Mouse (Mus musculus) midbrain, embryonic 13.5 days (tissue): Measurements from ENCODE around the gene Ccdc36. TPM values are rescaled to one million over a fixed set of nuclear protein-coding genes. Genes with fewer than 3 reads are reported as not detected.

Experiments
- ATAC-seq: fragments of 200-750 bp; cut with Nextera tagmentation; 2 replicates; pipeline ENCODE4 v1.8.0; 2017; ENCODE audit warnings: mild to moderate bottlenecking, moderate TSS enrichment, moderate library complexity
- H3K27ac ChIP-seq: fragments of 300-500 bp; sonication (generic); 2 replicates; pipeline ENCODE4 v1.5.1; 2015; ENCODE audit warnings: inconsistent platforms, mild to moderate bottlenecking, moderate library complexity
- H3K27me3 ChIP-seq: fragments of 300-500 bp; sonication (generic); 2 replicates; pipeline ENCODE4 v1.6.1; 2015; ENCODE audit warnings: mild to moderate bottlenecking, inconsistent platforms
- H3K36me3 ChIP-seq: fragments of 300-500 bp; sonication (generic); 2 replicates; pipeline ENCODE4 v1.6.1; 2015; ENCODE audit warnings: mild to moderate bottlenecking, inconsistent platforms
- H3K4me1 ChIP-seq: fragments of 300-500 bp; sonication (generic); replicated peaks from 2 replicates; pipeline ENCODE4 v1.6.1; 2015; ENCODE audit warnings: inconsistent platforms
- H3K4me2 ChIP-seq: fragments of 300-500 bp; sonication (generic); replicated peaks from 2 replicates; pipeline ENCODE4 v1.6.1; 2015; ENCODE audit warnings: moderate library complexity, mild to moderate bottlenecking, inconsistent platforms
- H3K4me3 ChIP-seq: fragments of 300-500 bp; sonication (generic); replicated peaks from 2 replicates; pipeline ENCODE4 v1.5.1; 2015; ENCODE audit warnings: mild to moderate bottlenecking, inconsistent platforms
- H3K9ac ChIP-seq: fragments of 300-500 bp; sonication (generic); replicated peaks from 2 replicates; pipeline ENCODE4 v1.6.1; 2015; ENCODE audit warnings: mild to moderate bottlenecking, inconsistent platforms
- H3K9me3 ChIP-seq: fragments of 300-500 bp; sonication (generic); 2 replicates; pipeline ENCODE4 v1.6.1; 2016; ENCODE audit warnings: mild to moderate bottlenecking, inconsistent platforms
- WGBS: fragments of 180-500 bp; shearing (Covaris S2); methylation state at CpG from one replicate; pipeline ENCODE4 v1.1.7; 2015; 5-methylcytosine and 5-hydroxymethylcytosine counted together
- polyA plus RNA-seq: library from polyadenylated mRNA; unstranded; fragments of >200 nt; fragmentation: Nextera tagmentation; extraction: Ambion mirVana; gene quantifications from 2 replicates; pipeline ENCODE4 v1.2.1, GENCODE M21; 2015

Ccdc36 gene
- polyA plus RNA-seq: 1.3 and 1.7 TPM in 2 replicates

- H3K4me3 ChIP-seq: no peak within 1 kb of the TSS
- no peak within 1 kb of the TSS for H3K4me2 ChIP-seq
- ATAC-seq: no peak
- no peaks in the 10 kb centered on the region; the same call in 1 of the 2 replicates for H3K4me1 ChIP-seq
- H3K9ac ChIP-seq: no peak within 1 kb of the TSS
- no peak within 1 kb of the TSS for H3K27ac ChIP-seq
- H3K36me3 ChIP-seq: no peaks in the 10 kb centered on the region
- H3K9me3 ChIP-seq: no peaks in the 10 kb centered on the region
- no peaks in the 10 kb centered on the region for H3K27me3 ChIP-seq
Observed at GRCm38 (mm10) chr9:108428384-108428783, at the start of gene Ccdc36. Ccdc36 (minus strand) TSS chr9:108428484.

- Histone ChIP-seq H3K9me3 (no peaks in the 10 kb centered on the region), H3K4me1 (peaks cover 11% of the 10 kb centered on the region), H3K9ac (no peak overlapping the region), H3K4me3 (no peak overlapping the region), H3K27me3 (no peaks in the 10 kb centered on the region), H3K27ac (no peak overlapping the region), H3K4me2 (no peak overlapping the region), H3K36me3 (no peaks in the 10 kb centered on the region)
- WGBS: 69% methylated on average over 1 of the region's 1 CpGs
- ATAC-seq: no peak
Observed at GRCm38 (mm10) chr9:108474528-108474927, 46.2 kb upstream of the Ccdc36 start.

GRCm38 (mm10) chr9:108469845-108470244 is 41.6 kb upstream of the Ccdc36 start:
- Histone ChIP-seq H3K9ac (no peak overlapping the region), H3K4me3 (no peak overlapping the region), H3K36me3 (peaks cover 29% of the 10 kb centered on the region), H3K27ac (no peak overlapping the region), H3K4me1 (no peaks in the 10 kb centered on the region), H3K4me2 (no peak overlapping the region), H3K9me3 (no peaks in the 10 kb centered on the region), H3K27me3 (no peaks in the 10 kb centered on the region)
- WGBS: 81% methylated on average over 4 of the region's 4 CpGs
- ATAC-seq: no peak

- peaks cover 33% of the 10 kb centered on the region for H3K36me3 ChIP-seq
- H3K27ac ChIP-seq: no peak overlapping the region
- H3K9ac ChIP-seq: no peak overlapping the region
- no peaks in the 10 kb centered on the region for H3K27me3 ChIP-seq
- no peak for ATAC-seq
- H3K4me2 ChIP-seq: no peak overlapping the region
- no peaks in the 10 kb centered on the region for H3K4me1 ChIP-seq
- H3K9me3 ChIP-seq: no peaks in the 10 kb centered on the region
- WGBS: 76% methylated on average over 5 of the region's 5 CpGs
- no peak overlapping the region for H3K4me3 ChIP-seq
Observed at GRCm38 (mm10) chr9:108469430-108469829, 41.1 kb upstream of the Ccdc36 start.

- Histone ChIP-seq H3K4me3 (no peak overlapping the region), H3K27me3 (no peaks in the 10 kb centered on the region), H3K4me1 (peaks cover 13% of the 10 kb centered on the region), H3K36me3 (peaks cover 55% of the 10 kb centered on the region), H3K27ac (no peak overlapping the region), H3K4me2 (no peak overlapping the region), H3K9me3 (no peaks in the 10 kb centered on the region), H3K9ac (no peak overlapping the region)
- 89% methylated on average over 2 of the region's 2 CpGs for WGBS
- no peak for ATAC-seq
Observed at GRCm38 (mm10) chr9:108466219-108466618, 37.9 kb upstream of the Ccdc36 start.

GRCm38 (mm10) chr9:108463713-108464112 is 35.4 kb upstream of the Ccdc36 start:
- Histone ChIP-seq H3K27ac (no peak overlapping the region), H3K4me3 (no peak overlapping the region), H3K36me3 (peaks cover 55% of the 10 kb centered on the region), H3K27me3 (0 out of 2 replicates have a peak, but pooled peaks cover 2% of the 10 kb centered on the region), H3K9me3 (no peaks in the 10 kb centered on the region), H3K4me2 (no peak overlapping the region), H3K4me1 (peaks cover 17% of the 10 kb centered on the region), H3K9ac (no peak overlapping the region)
- no peak for ATAC-seq
- WGBS: 97% methylated on average over 9 of the region's 9 CpGs

- WGBS: 93% methylated on average over 10 of the region's 10 CpGs
- H3K27ac ChIP-seq: no peak overlapping the region
- H3K4me2 ChIP-seq: peak overlapping the region; percentile 81
- H3K27me3 ChIP-seq: 0 out of 2 replicates have a peak, but pooled peaks cover 2% of the 10 kb centered on the region
- H3K9ac ChIP-seq: no peak overlapping the region
- 0 out of 2 replicates have a peak overlapping the region, but pooled peaks have one; percentile 5 for H3K4me3 ChIP-seq
- no peak for ATAC-seq
- no peaks in the 10 kb centered on the region for H3K9me3 ChIP-seq
- peaks cover 48% of the 10 kb centered on the region for H3K36me3 ChIP-seq
- peaks cover 17% of the 10 kb centered on the region for H3K4me1 ChIP-seq
Observed at GRCm38 (mm10) chr9:108462192-108462591, 33.9 kb upstream of the Ccdc36 start.

GRCm38 (mm10) chr9:108461675-108462074 is 33.4 kb upstream of the Ccdc36 start:
- Histone ChIP-seq H3K36me3 (peaks cover 44% of the 10 kb centered on the region), H3K9ac (no peak overlapping the region; the same call in 1 of the 2 replicates), H3K4me1 (peaks cover 17% of the 10 kb centered on the region), H3K27ac (no peak overlapping the region), H3K9me3 (no peaks in the 10 kb centered on the region), H3K4me3 (peak overlapping the region; percentile 89), H3K4me2 (peak overlapping the region; percentile 81), H3K27me3 (0 out of 2 replicates have a peak, but pooled peaks cover 2% of the 10 kb centered on the region)
- ATAC-seq: no peak
- WGBS: 84% methylated on average over 5 of the region's 5 CpGs

GRCm38 (mm10) chr9:108461181-108461631 is 32.9 kb upstream of the Ccdc36 start, which contains the start of gene Klhdc8b:
Klhdc8b (minus strand) TSS chr9:108461581.
- Histone ChIP-seq H3K4me1 (peaks cover 17% of the 10 kb centered on the region), H3K9me3 (no peaks in the 10 kb centered on the region), H3K36me3 (peaks cover 40% of the 10 kb centered on the region), H3K9ac (peak within 1 kb of the TSS; percentile 91), H3K4me2 (peak within 1 kb of the TSS; percentile 81), H3K27ac (peak within 1 kb of the TSS; percentile 85), H3K4me3 (peak within 1 kb of the TSS; percentile 89), H3K27me3 (0 out of 2 replicates have a peak, but pooled peaks cover 2% of the 10 kb centered on the region)
- 23% methylated on average over 11 of the region's 11 CpGs for WGBS
- ATAC-seq: peak; percentile 28; the same call in 1 of the 2 replicates

GRCm38 (mm10) chr9:108460319-108461178 is 32.3 kb upstream of the Ccdc36 start, which contains the start of gene Ccdc71:
Ccdc71 (plus strand) TSS chr9:108460527.
- Histone ChIP-seq H3K4me1 (peaks cover 17% of the 10 kb centered on the region), H3K9me3 (no peaks in the 10 kb centered on the region), H3K36me3 (peaks cover 34% of the 10 kb centered on the region), H3K4me3 (peak within 1 kb of the TSS; percentile 89), H3K27me3 (0 out of 2 replicates have a peak, but pooled peaks cover 2% of the 10 kb centered on the region), H3K9ac (peak within 1 kb of the TSS; percentile 91), H3K4me2 (peak within 1 kb of the TSS; percentile 81), H3K27ac (peak within 1 kb of the TSS; percentile 85)
- WGBS: under 1% methylated on average over 52 of the region's 52 CpGs
- peak; percentile 83 for ATAC-seq

- Histone ChIP-seq H3K27me3 (0 out of 2 replicates have a peak, but pooled peaks cover 2% of the 10 kb centered on the region), H3K9me3 (no peaks in the 10 kb centered on the region), H3K27ac (peak overlapping the region; percentile 85; the same call in 1 of the 2 replicates), H3K9ac (no peak overlapping the region), H3K4me1 (peaks cover 17% of the 10 kb centered on the region), H3K4me2 (peak overlapping the region; percentile 81), H3K36me3 (peaks cover 28% of the 10 kb centered on the region), H3K4me3 (peak overlapping the region; percentile 89)
- 82% methylated on average over 1 of the region's 1 CpGs for WGBS
- peak; percentile 49 for ATAC-seq
Observed at GRCm38 (mm10) chr9:108459939-108460318, 31.6 kb upstream of the Ccdc36 start.

GRCm38 (mm10) chr9:108456953-108457352 is 28.7 kb upstream of the Ccdc36 start:
- no peak for ATAC-seq
- no peak overlapping the region for H3K27ac ChIP-seq
- 85% methylated on average over 10 of the region's 10 CpGs for WGBS

More at GRCm38 (mm10) chr9:108456953-108457352, 28.7 kb upstream of the Ccdc36 start:
- Histone ChIP-seq H3K27me3 (0 out of 2 replicates have a peak, but pooled peaks cover 2% of the 10 kb centered on the region), H3K36me3 (no peaks in the 10 kb centered on the region), H3K4me2 (no peak overlapping the region), H3K9ac (no peak overlapping the region), H3K4me3 (no peak overlapping the region), H3K4me1 (peaks cover 29% of the 10 kb centered on the region), H3K9me3 (no peaks in the 10 kb centered on the region)
